Mouse (Mus musculus) brain, adult 2 months (tissue): ENCODE measurements around the gene Kdelr1.

Source experiments
- DNase-seq: peaks from one replicate; pipeline ENCODE4 v3.0.0; 2011; ENCODE audit warnings: low read depth, low spot score

Kdelr1 gene

GRCm38 (mm10) chr7:45872624-45873023 lies at the start of gene Kdelr1:
Kdelr1 (plus strand) TSS chr7:45872772.
- peak; percentile 95 for DNase-seq

- no peak for DNase-seq
These were observed 48.0 kb upstream of the Kdelr1 start, which contains the start of gene Kcnj14 for GRCm38 (mm10) chr7:45824598-45824997. Kcnj14 (minus strand) TSS chr7:45824782.

GRCm38 (mm10) chr7:45826631-45827030 lies 45.9 kb upstream of the Kdelr1 start:
- DNase-seq, result no peak

GRCm38 (mm10) chr7:45830427-45831127 lies 42.0 kb upstream of the Kdelr1 start, which contains the start of gene Grwd1:
Grwd1 (minus strand) TSS chr7:45830944.
- peak; percentile 96 for DNase-seq

- DNase-seq, result no peak
These were observed 41.4 kb upstream of the Kdelr1 start for GRCm38 (mm10) chr7:45831128-45831525.

- DNase-seq, result no peak
These were observed 40.1 kb upstream of the Kdelr1 start for GRCm38 (mm10) chr7:45832428-45832827.

GRCm38 (mm10) chr7:45833148-45833790 lies 39.3 kb upstream of the Kdelr1 start:
- no peak for DNase-seq

- no peak for DNase-seq
These were observed 38.6 kb upstream of the Kdelr1 start for GRCm38 (mm10) chr7:45833924-45834323.

- DNase-seq, result no peak
These were observed 29.4 kb upstream of the Kdelr1 start for GRCm38 (mm10) chr7:45842950-45843744.

GRCm38 (mm10) chr7:45848447-45849027 lies 24.0 kb upstream of the Kdelr1 start:
- peak; percentile 60 for DNase-seq

- no peak for DNase-seq
These were observed 21.9 kb upstream of the Kdelr1 start for GRCm38 (mm10) chr7:45850661-45851060.

- no peak for DNase-seq
These were observed 19.5 kb upstream of the Kdelr1 start for GRCm38 (mm10) chr7:45853089-45853488.

- DNase-seq, result peak; percentile 47
These were observed 15.3 kb upstream of the Kdelr1 start for GRCm38 (mm10) chr7:45856950-45857901.

- DNase-seq, result no peak
These were observed 13.6 kb upstream of the Kdelr1 start for GRCm38 (mm10) chr7:45859008-45859407.

GRCm38 (mm10) chr7:45862804-45863203 lies 9.8 kb upstream of the Kdelr1 start:
- DNase-seq, result no peak

- DNase-seq, result no peak
These were observed 8.1 kb upstream of the Kdelr1 start for GRCm38 (mm10) chr7:45864435-45864834.

GRCm38 (mm10) chr7:45865925-45866910 lies 6.4 kb upstream of the Kdelr1 start:
- peak; percentile 92 for DNase-seq

- no peak for DNase-seq
These were observed 4.7 kb upstream of the Kdelr1 start for GRCm38 (mm10) chr7:45867871-45868270.

- peak; percentile 32 for DNase-seq
These were observed 3.4 kb upstream of the Kdelr1 start for GRCm38 (mm10) chr7:45869107-45869670.
